23 mouse cellular contexts compared by ENCODE assay signal in the genomic region with DNA sequence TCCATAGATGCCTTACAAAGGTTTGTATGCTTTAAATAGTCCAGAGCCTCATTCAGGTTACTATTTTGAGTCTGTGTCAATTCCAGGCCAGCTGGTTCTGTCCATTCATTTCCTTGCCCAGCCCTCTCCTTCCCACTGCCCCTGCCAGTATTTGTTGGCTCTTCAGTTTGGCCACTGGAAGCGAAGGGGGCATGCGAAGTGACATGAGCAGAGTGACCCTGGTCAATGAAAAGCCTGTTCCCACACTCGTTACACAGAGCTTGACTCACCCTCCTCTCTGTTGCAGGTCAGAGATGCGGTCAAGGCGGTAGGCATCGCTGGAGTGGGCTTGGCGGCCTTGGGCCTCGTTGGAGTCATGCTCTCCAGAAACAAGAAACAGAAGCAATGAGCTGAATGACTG. TPM values are rescaled to one million over a fixed set of nuclear protein-coding genes. Genes with fewer than 3 reads are reported as not detected.
DNase-seq lines count a peak whose midpoint lies in the region; ATAC-seq and TF ChIP-seq lines count a peak whose summit lies in the region.
"Had no signal": no experiment of that assay in that cellular context is flagged by ENCODE, and none has a peak within 500 bp of the region (broad histone marks: within the 10 kb centered on the region; RNA-seq: fewer than 3 reads in every experiment).

No protein-coding gene starts in this region.

- H3K36me3 ChIP-seq in heart, adult 2 months (ENCODE audit: control insufficient read depth, insufficient read depth, low read length) = peaks cover 12% of the 10 kb centered on the region
- H3K36me3 ChIP-seq in heart, embryonic 16.5 days (ENCODE audit: control insufficient read depth, insufficient read depth) = peaks cover 8% of the 10 kb centered on the region
- no peaks in the 10 kb centered on the region for H3K36me3 ChIP-seq in intestine, postnatal 0 days (ENCODE audit: control insufficient read depth, insufficient read depth)
- H3K36me3 ChIP-seq: forebrain, embryonic 12.5 days; lung, embryonic 15.5 days; neural tube, embryonic 13.5 days; stomach, embryonic 15.5 days had no signal

- H3K79me2 ChIP-seq in heart, adult 2 months (replicated peaks; ENCODE audit: control insufficient read depth, insufficient read depth, low read length) = no peaks in the 10 kb centered on the region

- no peak overlapping the region for H3K4me2 ChIP-seq in heart, embryonic 16.5 days (ENCODE audit: low read depth, low read length)
- no peak overlapping the region for H3K4me2 ChIP-seq in intestine, postnatal 0 days (replicated peaks; ENCODE audit: low read depth)
- H3K4me2 ChIP-seq: forebrain, embryonic 12.5 days; hindbrain, embryonic 14.5 days; liver, embryonic 11.5 days; lung, embryonic 15.5 days; neural tube, embryonic 13.5 days; stomach, embryonic 15.5 days had no signal

- no peak for TF ChIP-seq POLR2A in heart, adult 2 months (IDR thresholded peaks at IDR 0.05; ENCODE audit: insufficient read depth, low read depth, low read length)

- DNase-seq in heart, adult 2 months = peak in 1 of 2 experiments; percentile 57
- DNase-seq in heart, postnatal 25 days (ENCODE audit: low spot score) = no peak
- DNase-seq in adrenal gland, adult 2 months = peak; percentile 81
- peak; percentile 47 for DNase-seq in adrenal gland, postnatal 10 days
- DNase-seq in lung, adult 18-20 months = no peak
- DNase-seq: cerebellum, adult 18-20 months; gastrocnemius, postnatal 14 days; kidney, adult 18-20 months; kidney, postnatal 25 days; layer of hippocampus, postnatal 36 days had no signal

- no peaks in the 10 kb centered on the region for H3K27me3 ChIP-seq in heart, adult 2 months (ENCODE audit: control insufficient read depth, insufficient read depth, low read length)
- no peaks in the 10 kb centered on the region for H3K27me3 ChIP-seq in heart, embryonic 16.5 days (ENCODE audit: control insufficient read depth, insufficient read depth, low read length)
- H3K27me3 ChIP-seq in intestine, postnatal 0 days (replicated peaks; ENCODE audit: control insufficient read depth, insufficient read depth, low read length) = no peaks in the 10 kb centered on the region
- H3K27me3 ChIP-seq: forebrain, embryonic 12.5 days; lung, embryonic 15.5 days; neural tube, embryonic 13.5 days; stomach, embryonic 15.5 days had no signal

- 0 out of 2 replicates have a peak, but pooled peaks cover 4% of the 10 kb centered on the region for H3K9me3 ChIP-seq in heart, embryonic 16.5 days (replicated peaks; ENCODE audit: control insufficient read depth, low read length)
- H3K9me3 ChIP-seq in intestine, postnatal 0 days (ENCODE audit: control insufficient read depth) = no peaks in the 10 kb centered on the region
- H3K9me3 ChIP-seq: forebrain, embryonic 12.5 days; lung, embryonic 15.5 days; neural tube, embryonic 13.5 days; stomach, embryonic 15.5 days had no signal

- no peak overlapping the region for H3K4me3 ChIP-seq in heart, adult 2 months
- H3K4me3 ChIP-seq in heart, embryonic 16.5 days (ENCODE audit: low read length) = no peak overlapping the region
- H3K4me3 ChIP-seq in intestine, postnatal 0 days (ENCODE audit: low read depth, low read length) = no peak overlapping the region
- H3K4me3 ChIP-seq: forebrain, embryonic 12.5 days; lung, embryonic 15.5 days; neural tube, embryonic 13.5 days; stomach, embryonic 15.5 days had no signal

- no peak for TF ChIP-seq CTCF in heart, adult 2 months (IDR thresholded peaks at IDR 0.05)
- TF ChIP-seq CTCF in intestine, postnatal 0 days (IDR thresholded peaks at IDR 0.05; ENCODE audit: low read depth) = no peak

- H3K9ac ChIP-seq in heart, adult 2 months (ENCODE audit: low read depth, low read length) = no peak overlapping the region
- no peak overlapping the region for H3K9ac ChIP-seq in heart, embryonic 16.5 days (ENCODE audit: low read length)
- no peak overlapping the region for H3K9ac ChIP-seq in intestine, postnatal 0 days (ENCODE audit: low read depth, low read length)
- H3K9ac ChIP-seq: forebrain, embryonic 12.5 days; hindbrain, embryonic 14.5 days; lung, embryonic 15.5 days; neural tube, embryonic 13.5 days; stomach, embryonic 15.5 days had no signal

- WGBS in heart, adult 2 months = 56% methylated on average over 8 of the region's 8 CpGs
- 75% methylated on average over 8 of the region's 8 CpGs for WGBS in heart, embryonic 16.5 days
- 87% methylated on average over 8 of the region's 8 CpGs for WGBS in intestine, postnatal 0 days

- H3K4me1 ChIP-seq in heart, adult 2 months (ENCODE audit: control insufficient read depth, insufficient read depth, low read length) = peaks cover 23% of the 10 kb centered on the region
- H3K4me1 ChIP-seq in heart, embryonic 16.5 days (ENCODE audit: control insufficient read depth, insufficient read depth, low read length) = peaks cover 24% of the 10 kb centered on the region
- H3K4me1 ChIP-seq in intestine, postnatal 0 days (replicated peaks; ENCODE audit: control insufficient read depth, insufficient read depth, low read length) = no peaks in the 10 kb centered on the region
- H3K4me1 ChIP-seq: forebrain, embryonic 12.5 days; lung, embryonic 15.5 days; neural tube, embryonic 13.5 days had no signal

- peak; percentile 25; the same call in 1 of the 2 replicates for ATAC-seq in heart, embryonic 16.5 days (replicated peaks; ENCODE audit: extremely low read depth, insufficient read depth, low FRiP score)
- no peak for ATAC-seq in intestine, postnatal 0 days
- ATAC-seq: CD4-positive, CD25-positive, alpha-beta regulatory T cell, adult 4 months had no signal

- H3K27ac ChIP-seq in heart, adult 2 months = peak overlapping the region; percentile 69
- H3K27ac ChIP-seq in heart, embryonic 16.5 days (ENCODE audit: low read length) = peak overlapping the region; percentile 69
- no peak overlapping the region for H3K27ac ChIP-seq in intestine, postnatal 0 days (ENCODE audit: low read depth, low read length)
- H3K27ac ChIP-seq: forebrain, embryonic 12.5 days; hindbrain, embryonic 14.5 days; lung, embryonic 15.5 days; neural tube, embryonic 13.5 days; stomach, embryonic 15.5 days had no signal

- TF ChIP-seq EP300 in heart, adult 2 months (IDR thresholded peaks at IDR 0.05; ENCODE audit: insufficient read depth, low read depth, low read length) = 0 out of 2 replicates have a peak, but pooled peaks have one; percentile 8

- intact Hi-C loops in heart, adult 2 months (cut with DNase I) = no loop called here
- intact Hi-C loops in heart, postnatal 25 days (cut with DNase I) = loop anchor here (2.0 kb wide), 1 partner anchor 26 kb away; no protein-coding TSS in a partner anchor

RNA-seq across cellular contexts. Expression of gene Lgals12, which starts 21.7 kb away (rescaled TPM):
- total RNA-seq in heart, adult 2 months (2021) = 1 to 10 TPM in 1 of 2 experiments, under 1 TPM in 1; 0.34 to 1.2 TPM
- polyA plus RNA-seq in heart, adult 2 months (2012; rRNA removed) = 1.3 and 4.0 TPM in 2 replicates
- under 1 TPM; 0.31 to 0.92 TPM for total RNA-seq in heart, postnatal 25 days (2021)
- 10 to 100 TPM; 28.1 to 38.8 TPM for total RNA-seq in adrenal gland, adult 2 months (2021)
- 9.6 and 20.4 TPM in 2 replicates for polyA plus RNA-seq in adrenal gland, adult 2 months (2012; rRNA removed)
- total RNA-seq in adrenal gland, postnatal 10 days (2021) = 10 to 100 TPM; 20.3 to 29.6 TPM
- 0.20 and 0.21 TPM in 2 replicates for polyA plus RNA-seq in heart, embryonic 16.5 days (2015; fragmentation: Nextera tagmentation; extraction: Ambion mirVana)
- 0.25 and 0.38 TPM in 2 replicates for polyA plus RNA-seq in intestine, postnatal 0 days (2015; fragmentation: Nextera tagmentation; extraction: Ambion mirVana)
- total RNA-seq: MEL had no signal
- polyA plus RNA-seq: CD4-positive, CD25-positive, alpha-beta regulatory T cell, adult 4 months; liver, embryonic 11.5 days had no signal

RNA-seq across cellular contexts. Expression of gene Hrasls5, which starts 27.1 kb away (rescaled TPM):
- total RNA-seq in heart, adult 2 months (2021) = not detected
- polyA plus RNA-seq in heart, adult 2 months (2012; rRNA removed) = 0.82 and 0.94 TPM in 2 replicates
- total RNA-seq in heart, postnatal 25 days (2021) = under 1 TPM in 1 of 2 experiments, not detected in 1; 0.26 TPM
- under 1 TPM in 1 of 2 experiments, not detected in 1; 0.37 TPM for total RNA-seq in adrenal gland, adult 2 months (2021)
- polyA plus RNA-seq in adrenal gland, adult 2 months (2012; rRNA removed) = 1.0 TPM in 1 of 2 replicates, not detected in the other
- total RNA-seq in adrenal gland, postnatal 10 days (2021) = under 1 TPM in 1 of 2 experiments, not detected in 1; 0.39 TPM
- not detected in 2 replicates for polyA plus RNA-seq in heart, embryonic 16.5 days (2015; fragmentation: Nextera tagmentation; extraction: Ambion mirVana)
- not detected in 2 replicates for polyA plus RNA-seq in intestine, postnatal 0 days (2015; fragmentation: Nextera tagmentation; extraction: Ambion mirVana)
- total RNA-seq: gastrocnemius, postnatal 14 days; layer of hippocampus, postnatal 36 days; left cerebral cortex, postnatal 36 days; MEL; midbrain, postnatal 0 days had no signal
- polyA plus RNA-seq: brain, embryonic 14.5 days; CD4-positive, CD25-positive, alpha-beta regulatory T cell, adult 4 months; forebrain, embryonic 12.5 days; hindbrain, embryonic 14.5 days; liver, embryonic 11.5 days; midbrain, postnatal 0 days; neural tube, embryonic 13.5 days; stomach, embryonic 15.5 days had no signal

RNA-seq across cellular contexts. Expression of gene Pla2g16, which starts 28.0 kb away (rescaled TPM):
- total RNA-seq in heart, adult 2 months (2021) = 100 to 1,000 TPM; 104 to 134 TPM
- 75.6 and 108 TPM in 2 replicates for polyA plus RNA-seq in heart, adult 2 months (2012; rRNA removed)
- 100 to 1,000 TPM; 122 TPM for total RNA-seq in heart, postnatal 25 days (2021)
- 100 to 1,000 TPM in 1 of 2 experiments, 10 to 100 TPM in 1; 53.9 to 113 TPM for total RNA-seq in adrenal gland, adult 2 months (2021)
- 10.9 and 13.6 TPM in 2 replicates for polyA plus RNA-seq in adrenal gland, adult 2 months (2012; rRNA removed)
- total RNA-seq in adrenal gland, postnatal 10 days (2021) = 10 to 100 TPM; 83.3 to 97.3 TPM
- polyA plus RNA-seq in heart, embryonic 16.5 days (2015; fragmentation: Nextera tagmentation; extraction: Ambion mirVana) = 51.4 and 53.0 TPM in 2 replicates
- 5.5 and 6.4 TPM in 2 replicates for polyA plus RNA-seq in intestine, postnatal 0 days (2015; fragmentation: Nextera tagmentation; extraction: Ambion mirVana)

Comparison
In these comparisons a context has a peak if more than half of its experiments do, and no peak if none do; other contexts are left out.
1. DNase-seq: peak in adrenal gland, adult 2 months (single experiment) and adrenal gland, postnatal 10 days (single experiment); none in heart, postnatal 25 days (single experiment) and lung, adult 18-20 months (0 of 2).
2. RNA of gene Lgals12, which starts 21.7 kb away (total RNA-seq): 28.1 to 38.8 TPM in adrenal gland, adult 2 months and 20.3 to 29.6 TPM in adrenal gland, postnatal 10 days; 0.34 to 1.2 TPM in heart, adult 2 months and 0.31 to 0.92 TPM in heart, postnatal 25 days; every median in the first group is over 4 times any median in the second.